Mouse (Mus musculus): Measurements from ENCODE around the gene Immp2l. TPM values are rescaled to one million over a fixed set of nuclear protein-coding genes. Genes with fewer than 3 reads are reported as not detected.
"Not testable (repeated sequence)": the region's sequence is repeated elsewhere in the genome, so short reads cannot be mapped to it uniquely, and the experiment has no call there.

The Immp2l gene
- polyA plus RNA-seq, 1 experiment from 2014 or later = 6.5 TPM

DNA sequence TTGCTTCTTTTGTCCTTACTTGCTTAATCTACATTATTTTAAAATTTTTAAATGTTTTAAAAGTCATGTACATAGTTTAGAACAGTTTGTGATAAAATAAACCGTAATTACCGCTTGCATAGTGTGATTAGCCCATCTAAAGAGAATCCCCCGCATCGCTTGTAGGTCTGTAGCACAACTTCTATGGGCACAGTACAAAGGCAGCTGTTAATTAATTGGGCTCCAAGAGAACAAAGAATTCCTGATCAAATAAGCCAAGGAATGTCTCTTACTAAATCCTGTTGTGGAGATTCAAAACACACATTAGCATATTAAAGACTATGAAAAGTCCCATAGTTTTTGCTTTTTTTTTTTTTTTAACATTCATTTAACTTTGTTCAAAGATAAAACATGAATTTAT is 32.2 kb upstream of the Immp2l start:
- no peak overlapping the region for H3K4me2 ChIP-seq (ENCODE audit: low read length)
- H3K27ac ChIP-seq (ENCODE audit: low read depth, low read length) = no peak overlapping the region
- H3K4me1 ChIP-seq (ENCODE audit: control insufficient read depth, insufficient read depth, low read depth, low read length) = no peaks in the 10 kb centered on the region
- H3K9me3 ChIP-seq (ENCODE audit: control insufficient read depth, low read length) = no peaks in the 10 kb centered on the region
- H3K9ac ChIP-seq (ENCODE audit: low read depth, low read length) = no peak overlapping the region
- 58% methylated on average over 4 of the region's 4 CpGs for WGBS
- ATAC-seq = no peak
- H3K4me3 ChIP-seq (ENCODE audit: low read length) = no peak overlapping the region
- no peaks in the 10 kb centered on the region for H3K36me3 ChIP-seq (ENCODE audit: control insufficient read depth, insufficient read depth, low read length)
- no peaks in the 10 kb centered on the region for H3K27me3 ChIP-seq (replicated peaks; ENCODE audit: control insufficient read depth, insufficient read depth, low read length)

DNA sequence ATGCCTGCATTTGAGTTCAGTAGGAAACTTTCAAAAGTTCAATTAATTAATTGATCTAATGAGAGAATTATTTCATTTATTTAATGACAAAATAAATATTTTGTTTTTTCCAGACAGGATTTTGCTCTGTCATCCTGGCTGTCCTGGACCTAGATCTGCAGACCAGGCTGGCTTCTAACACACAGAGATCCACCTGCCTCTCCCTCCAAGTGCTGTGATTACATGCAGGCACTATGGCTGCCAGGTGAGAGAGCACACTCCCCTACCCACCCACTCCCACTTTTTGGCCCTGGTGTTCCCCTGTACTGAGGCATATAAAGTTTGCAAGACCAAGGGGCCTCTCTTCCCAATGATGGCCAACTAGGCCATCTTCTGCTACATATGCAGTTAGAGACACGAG is 31.7 kb upstream of the Immp2l start:
- not testable (repeated sequence) for H3K36me3 ChIP-seq (ENCODE audit: control insufficient read depth, insufficient read depth, low read length); H3K4me1 ChIP-seq (ENCODE audit: control insufficient read depth, insufficient read depth, low read depth, low read length); ATAC-seq; H3K27me3 ChIP-seq (replicated peaks; ENCODE audit: control insufficient read depth, insufficient read depth, low read length); H3K4me3 ChIP-seq (ENCODE audit: low read length); H3K9me3 ChIP-seq (ENCODE audit: control insufficient read depth, low read length); H3K27ac ChIP-seq (ENCODE audit: low read depth, low read length); H3K9ac ChIP-seq (ENCODE audit: low read depth, low read length); H3K4me2 ChIP-seq (ENCODE audit: low read length)
- WGBS = 78% methylated on average over 1 of the region's 1 CpGs

DNA sequence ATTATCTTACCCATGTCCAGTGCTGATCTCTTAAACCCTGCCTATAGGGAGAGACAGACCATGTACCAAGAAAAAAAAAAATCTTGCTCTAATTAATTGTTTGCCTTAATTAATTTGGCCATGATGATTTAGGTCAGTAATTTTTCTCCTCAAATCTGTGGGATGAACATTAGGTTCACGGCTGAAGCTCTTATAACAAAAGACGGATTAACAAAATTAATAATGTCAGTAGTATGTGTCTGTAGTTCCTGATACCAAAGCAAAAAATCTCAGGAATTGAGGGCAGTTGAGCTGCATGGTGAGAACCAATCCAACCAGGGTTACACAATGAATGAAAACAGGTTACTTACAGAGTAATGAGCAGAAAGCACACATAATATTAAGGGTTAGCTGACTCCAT is 29.0 kb upstream of the Immp2l start:
- no peaks in the 10 kb centered on the region for H3K27me3 ChIP-seq (replicated peaks; ENCODE audit: control insufficient read depth, insufficient read depth, low read length)
- no peaks in the 10 kb centered on the region for H3K4me1 ChIP-seq (ENCODE audit: control insufficient read depth, insufficient read depth, low read depth, low read length)
- no peak overlapping the region for H3K4me3 ChIP-seq (ENCODE audit: low read length)
- H3K27ac ChIP-seq (ENCODE audit: low read depth, low read length) = no peak overlapping the region
- no peaks in the 10 kb centered on the region for H3K36me3 ChIP-seq (ENCODE audit: control insufficient read depth, insufficient read depth, low read length)
- H3K9me3 ChIP-seq (ENCODE audit: control insufficient read depth, low read length) = no peaks in the 10 kb centered on the region
- H3K4me2 ChIP-seq (ENCODE audit: low read length) = no peak overlapping the region
- ATAC-seq = no peak
- H3K9ac ChIP-seq (ENCODE audit: low read depth, low read length) = no peak overlapping the region
- 85% methylated on average over 2 of the region's 2 CpGs for WGBS

DNA sequence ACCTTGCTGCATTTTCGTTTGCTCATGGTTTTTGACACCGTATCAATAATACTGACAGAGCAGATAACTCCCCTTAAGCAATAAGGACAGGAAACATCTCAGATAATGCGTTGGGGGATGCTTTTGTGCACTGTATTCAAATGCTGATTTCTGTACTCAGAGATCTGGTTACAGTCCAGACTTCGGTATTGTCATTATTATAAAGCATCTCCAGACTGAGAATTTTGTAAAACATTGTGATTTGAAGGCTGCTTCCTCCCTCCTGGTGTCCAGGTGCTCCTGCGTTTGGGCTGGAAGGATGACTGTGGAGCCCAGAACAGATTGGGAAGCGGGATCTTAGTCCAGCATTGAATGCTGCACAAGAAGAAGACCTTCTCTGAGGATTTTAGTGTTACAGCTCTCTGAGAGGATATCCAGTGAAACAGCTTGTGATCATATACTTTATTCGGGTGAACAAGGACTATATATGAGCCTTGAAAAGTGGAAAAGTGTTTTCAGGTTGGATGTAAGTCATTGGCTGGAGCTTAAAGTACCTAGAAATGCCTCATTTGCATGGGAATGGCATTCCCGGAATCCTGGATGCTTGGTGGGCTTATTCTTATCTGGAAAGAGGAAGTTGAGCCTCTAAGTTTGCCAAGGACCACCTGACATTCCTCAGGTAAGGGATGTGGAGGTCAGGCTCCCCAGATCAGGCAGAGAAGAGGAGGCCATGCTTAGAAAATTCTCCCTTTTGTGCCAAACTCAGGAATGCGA is 28.1 kb upstream of the Immp2l start:
- WGBS = 78% methylated on average over 9 of the region's 9 CpGs
- ATAC-seq = no peak
- H3K27me3 ChIP-seq (replicated peaks; ENCODE audit: control insufficient read depth, insufficient read depth, low read length) = no peaks in the 10 kb centered on the region
- H3K4me1 ChIP-seq (ENCODE audit: control insufficient read depth, insufficient read depth, low read depth, low read length) = no peaks in the 10 kb centered on the region
- H3K9ac ChIP-seq (ENCODE audit: low read depth, low read length) = no peak overlapping the region
- no peaks in the 10 kb centered on the region for H3K36me3 ChIP-seq (ENCODE audit: control insufficient read depth, insufficient read depth, low read length)
- no peaks in the 10 kb centered on the region for H3K9me3 ChIP-seq (ENCODE audit: control insufficient read depth, low read length)
- no peak overlapping the region for H3K4me2 ChIP-seq (ENCODE audit: low read length)
- no peak overlapping the region for H3K27ac ChIP-seq (ENCODE audit: low read depth, low read length)
- H3K4me3 ChIP-seq (ENCODE audit: low read length) = no peak overlapping the region

DNA sequence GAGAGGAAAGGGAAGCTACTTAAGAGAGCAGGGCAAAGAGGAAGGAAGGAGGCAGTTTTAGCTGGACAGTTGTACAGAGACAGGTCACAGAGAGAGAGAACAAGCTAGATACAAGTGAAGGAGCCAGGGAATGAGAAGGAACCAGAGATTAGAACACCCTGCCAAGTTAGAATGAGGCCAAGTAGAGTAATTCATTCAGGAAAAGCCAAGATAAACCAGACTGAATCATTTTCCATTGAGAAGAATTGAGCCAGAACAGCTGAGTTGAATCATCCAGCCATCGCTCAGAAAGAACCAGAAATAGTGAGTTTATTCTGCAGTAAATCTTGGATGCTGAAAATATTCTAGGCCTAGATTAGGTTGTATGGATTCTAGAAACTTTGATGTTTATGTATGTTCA is 1.4 kb upstream of the Immp2l start:
- Histone ChIP-seq H3K4me2 (ENCODE audit: low read length) (no peak overlapping the region), H3K27ac (ENCODE audit: low read depth, low read length) (no peak overlapping the region), H3K36me3 (ENCODE audit: control insufficient read depth, insufficient read depth, low read length) (no peaks in the 10 kb centered on the region), H3K9me3 (ENCODE audit: control insufficient read depth, low read length) (no peaks in the 10 kb centered on the region), H3K4me1 (ENCODE audit: control insufficient read depth, insufficient read depth, low read depth, low read length) (peaks cover 4% of the 10 kb centered on the region), H3K9ac (ENCODE audit: low read depth, low read length) (no peak overlapping the region), H3K27me3 (replicated peaks; ENCODE audit: control insufficient read depth, insufficient read depth, low read length) (no peaks in the 10 kb centered on the region), H3K4me3 (ENCODE audit: low read length) (no peak overlapping the region)
- 86% methylated on average over 1 of the region's 1 CpGs for WGBS
- no peak for ATAC-seq

DNA sequence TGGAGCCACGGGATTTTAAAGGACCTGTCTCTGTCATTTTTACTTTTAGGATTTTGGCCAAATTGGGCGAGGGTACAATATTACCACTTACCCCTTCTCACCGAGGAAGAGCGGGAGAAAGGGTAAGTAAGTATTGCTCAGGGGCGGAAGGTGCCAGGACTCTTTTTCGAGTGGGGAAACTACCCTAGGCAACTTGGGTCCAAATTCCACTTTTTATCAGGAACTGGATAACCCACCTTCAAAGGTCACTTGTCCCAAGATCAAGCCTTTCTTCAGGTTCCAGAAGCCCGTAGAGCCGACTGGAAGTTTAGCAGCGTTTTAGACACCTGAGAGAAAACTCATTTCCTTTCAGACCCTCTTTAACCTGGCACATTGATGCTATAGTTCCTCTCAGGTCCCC is 622 bp downstream of the Immp2l start:
- 18% methylated on average over 9 of the region's 9 CpGs for WGBS

DNA sequence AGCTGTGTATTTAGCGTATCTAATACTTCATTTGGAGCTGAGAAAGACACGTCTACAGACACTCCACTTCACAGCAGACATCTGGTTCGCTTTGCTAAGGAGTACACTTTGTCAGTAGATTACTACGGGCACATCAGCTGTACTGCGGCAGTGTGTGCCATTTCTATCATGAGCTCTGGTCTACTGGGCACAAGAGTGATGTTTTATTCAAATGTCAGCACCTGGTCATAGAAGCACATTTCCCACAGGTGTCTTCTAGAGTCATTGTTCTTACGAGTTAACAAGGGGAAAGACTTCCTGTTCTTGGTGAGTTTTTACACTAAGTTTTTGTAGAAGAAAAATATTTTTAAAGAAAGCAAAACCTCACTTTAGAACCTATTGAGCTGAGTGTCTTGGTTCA is 3.6 kb downstream of the Immp2l start:
- Histone ChIP-seq H3K9ac (ENCODE audit: low read depth, low read length) (no peak overlapping the region), H3K4me2 (ENCODE audit: low read length) (no peak overlapping the region), H3K4me1 (ENCODE audit: control insufficient read depth, insufficient read depth, low read depth, low read length) (peaks cover 4% of the 10 kb centered on the region), H3K27ac (ENCODE audit: low read depth, low read length) (no peak overlapping the region), H3K4me3 (ENCODE audit: low read length) (no peak overlapping the region), H3K9me3 (ENCODE audit: control insufficient read depth, low read length) (no peaks in the 10 kb centered on the region), H3K36me3 (ENCODE audit: control insufficient read depth, insufficient read depth, low read length) (no peaks in the 10 kb centered on the region), H3K27me3 (replicated peaks; ENCODE audit: control insufficient read depth, insufficient read depth, low read length) (no peaks in the 10 kb centered on the region)
- WGBS = 87% methylated on average over 6 of the region's 6 CpGs
- ATAC-seq = no peak

More for the DNA sequence above, 622 bp downstream of the Immp2l start:
- peak overlapping the region; percentile 65 for H3K4me2 ChIP-seq (ENCODE audit: low read length)
- no peaks in the 10 kb centered on the region for H3K36me3 ChIP-seq (ENCODE audit: control insufficient read depth, insufficient read depth, low read length)
- no peaks in the 10 kb centered on the region for H3K9me3 ChIP-seq (ENCODE audit: control insufficient read depth, low read length)
- H3K4me1 ChIP-seq (ENCODE audit: control insufficient read depth, insufficient read depth, low read depth, low read length) = peaks cover 4% of the 10 kb centered on the region
- H3K4me3 ChIP-seq (ENCODE audit: low read length) = peak overlapping the region; percentile 85
- H3K27ac ChIP-seq (ENCODE audit: low read depth, low read length) = peak overlapping the region; percentile 79
- ATAC-seq = no peak
- peak overlapping the region; percentile 89 for H3K9ac ChIP-seq (ENCODE audit: low read depth, low read length)
- H3K27me3 ChIP-seq (replicated peaks; ENCODE audit: control insufficient read depth, insufficient read depth, low read length) = no peaks in the 10 kb centered on the region

DNA sequence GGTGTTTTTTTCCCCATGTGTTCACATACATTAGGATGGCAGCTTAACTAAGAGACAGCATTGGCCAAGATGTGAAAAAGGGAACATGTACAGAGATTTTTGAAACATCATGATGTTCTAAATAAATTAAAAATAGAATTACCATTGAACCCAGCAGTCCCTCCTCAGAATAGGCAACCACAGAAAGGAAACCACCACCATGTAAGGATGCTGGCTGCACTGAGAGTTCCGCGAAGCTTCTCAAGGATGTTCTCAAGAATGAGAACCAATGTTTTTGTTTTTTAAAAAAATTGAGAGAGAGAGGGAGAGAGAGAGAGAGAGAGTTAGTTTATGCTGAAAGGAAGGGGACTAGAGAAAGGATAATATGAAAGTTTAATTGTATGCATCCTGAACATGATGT is 7.2 kb downstream of the Immp2l start:
- 100% methylated on average over 2 of the region's 2 CpGs for WGBS
- Histone ChIP-seq H3K4me1 (ENCODE audit: control insufficient read depth, insufficient read depth, low read depth, low read length) (no peaks in the 10 kb centered on the region), H3K27me3 (replicated peaks; ENCODE audit: control insufficient read depth, insufficient read depth, low read length) (no peaks in the 10 kb centered on the region), H3K36me3 (ENCODE audit: control insufficient read depth, insufficient read depth, low read length) (no peaks in the 10 kb centered on the region), H3K4me3 (ENCODE audit: low read length) (no peak overlapping the region), H3K27ac (ENCODE audit: low read depth, low read length) (no peak overlapping the region), H3K9ac (ENCODE audit: low read depth, low read length) (no peak overlapping the region), H3K9me3 (ENCODE audit: control insufficient read depth, low read length) (no peaks in the 10 kb centered on the region), H3K4me2 (ENCODE audit: low read length) (no peak overlapping the region)
- ATAC-seq = no peak

DNA sequence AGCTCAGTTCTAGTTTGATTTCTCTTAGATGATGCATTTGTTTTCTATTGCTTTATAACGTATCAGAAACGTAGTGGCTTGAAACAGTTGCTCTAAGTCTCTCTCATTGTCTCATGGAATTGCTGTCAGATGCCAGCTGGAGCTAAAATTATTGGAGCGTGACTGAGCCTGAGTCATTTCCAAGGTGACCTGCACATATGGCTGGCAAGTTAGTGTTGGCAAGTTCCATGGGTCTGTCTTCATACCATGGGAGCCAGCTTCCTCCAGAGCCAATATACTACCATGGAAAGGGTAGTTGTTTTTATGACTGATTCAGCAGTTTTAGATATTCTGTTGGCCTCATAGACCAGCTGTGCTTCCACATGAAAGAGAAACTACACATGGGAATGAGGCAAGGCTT is 9.3 kb downstream of the Immp2l start:
- no peak overlapping the region for H3K27ac ChIP-seq (ENCODE audit: low read depth, low read length)
- 64% methylated on average over 3 of the region's 3 CpGs for WGBS

More for the DNA sequence above, 9.3 kb downstream of the Immp2l start:
- no peak overlapping the region for H3K9ac ChIP-seq (ENCODE audit: low read depth, low read length)
- no peaks in the 10 kb centered on the region for H3K36me3 ChIP-seq (ENCODE audit: control insufficient read depth, insufficient read depth, low read length)
- H3K27me3 ChIP-seq (replicated peaks; ENCODE audit: control insufficient read depth, insufficient read depth, low read length) = no peaks in the 10 kb centered on the region
- H3K4me3 ChIP-seq (ENCODE audit: low read length) = no peak overlapping the region
- no peak overlapping the region for H3K4me2 ChIP-seq (ENCODE audit: low read length)
- H3K9me3 ChIP-seq (ENCODE audit: control insufficient read depth, low read length) = no peaks in the 10 kb centered on the region
- H3K4me1 ChIP-seq (ENCODE audit: control insufficient read depth, insufficient read depth, low read depth, low read length) = no peaks in the 10 kb centered on the region
- ATAC-seq = peak; percentile 71; the same call in 1 of the 2 replicates
